Mouse (Mus musculus): ENCODE measurements around the gene Adam12.
A peak's percentile ranks its signal among the peaks of the same experiment; 100 is the strongest.

The Adam12 gene

GRCm38 (mm10) chr7:134224741-134225612 lies 7.0 kb downstream of the Adam12 start:
- no peak for DNase-seq (ENCODE audit: low read depth)

DNA sequence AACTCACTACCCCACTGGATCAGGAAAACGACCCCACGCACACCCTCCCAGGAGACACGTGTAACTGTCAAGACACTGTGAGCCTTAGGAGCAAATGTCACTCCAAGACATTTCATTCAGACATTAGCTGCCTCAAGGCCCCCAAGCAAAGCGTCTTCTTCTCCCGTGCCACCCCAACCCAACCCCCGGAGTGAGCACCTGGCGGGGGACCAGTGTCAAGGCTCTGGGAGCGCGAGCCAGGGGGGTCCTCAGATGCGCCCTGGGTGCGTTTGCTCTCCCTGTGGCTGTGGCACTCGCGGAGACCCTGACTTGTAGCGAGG lies 7.6 kb downstream of the Adam12 start:
- DNase-seq (ENCODE audit: low read depth): no peak

DNA sequence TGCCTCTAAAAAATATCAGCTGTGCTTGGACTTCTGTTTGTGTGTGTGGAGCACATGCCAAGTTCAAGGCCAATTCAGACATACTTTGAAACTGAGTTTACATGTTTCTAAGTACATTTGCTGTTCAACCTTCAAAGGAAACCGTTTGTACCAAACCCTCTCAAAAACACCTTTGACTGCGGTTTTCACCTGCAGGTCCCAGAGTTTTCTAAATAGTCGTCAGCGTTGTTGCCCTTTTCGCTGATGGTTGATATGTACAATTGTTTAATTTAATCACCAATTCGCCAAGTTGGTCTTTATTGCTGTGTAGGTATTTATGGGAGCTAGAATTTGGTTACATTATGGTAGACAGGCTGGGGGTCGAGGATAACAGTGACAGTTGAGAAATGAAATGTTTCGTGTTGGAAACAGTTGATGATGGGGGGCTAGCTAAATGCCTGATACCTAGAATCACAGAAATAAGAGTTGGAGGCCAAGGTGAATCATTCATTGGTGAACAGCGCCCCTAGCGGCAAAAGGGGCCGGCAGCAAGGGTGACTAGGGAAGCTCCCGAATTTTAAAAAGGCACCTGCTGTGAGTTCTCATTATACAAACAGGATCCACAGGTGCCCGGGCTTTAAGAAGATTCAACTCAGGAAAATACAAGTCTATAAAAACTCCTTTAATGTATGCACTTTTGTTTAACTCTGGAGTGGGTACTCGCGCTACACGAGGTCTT lies 8.3 kb downstream of the Adam12 start:
- peak; percentile 27 for DNase-seq (ENCODE audit: low read depth)

DNA sequence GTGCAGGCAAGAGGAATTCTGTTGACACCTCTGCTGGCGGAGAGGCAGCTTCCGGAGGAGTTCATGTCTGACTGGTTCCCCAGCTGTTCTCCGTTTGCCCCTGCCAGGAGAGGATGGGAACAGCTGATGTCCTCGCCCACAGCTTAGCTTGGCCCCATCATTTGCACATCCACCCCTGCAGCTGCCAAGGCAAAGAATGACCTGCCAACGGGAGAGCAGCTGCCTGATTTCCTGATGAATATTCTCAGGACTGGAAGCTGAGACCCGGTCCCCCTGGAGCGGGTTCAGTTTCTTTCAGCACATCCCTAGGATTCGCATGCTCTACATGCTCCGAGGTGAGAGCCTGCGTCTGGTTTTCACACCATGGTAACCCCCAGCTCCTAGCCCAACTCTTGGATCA lies 24.0 kb downstream of the Adam12 start:
- DNase-seq (ENCODE audit: low read depth): no peak

GRCm38 (mm10) chr7:134193089-134193488 lies 38.9 kb downstream of the Adam12 start:
- no peak for DNase-seq (ENCODE audit: low read depth)

- DNase-seq (ENCODE audit: low read depth): no peak
Measured at GRCm38 (mm10) chr7:134190101-134190500, 41.8 kb downstream of the Adam12 start.

DNA sequence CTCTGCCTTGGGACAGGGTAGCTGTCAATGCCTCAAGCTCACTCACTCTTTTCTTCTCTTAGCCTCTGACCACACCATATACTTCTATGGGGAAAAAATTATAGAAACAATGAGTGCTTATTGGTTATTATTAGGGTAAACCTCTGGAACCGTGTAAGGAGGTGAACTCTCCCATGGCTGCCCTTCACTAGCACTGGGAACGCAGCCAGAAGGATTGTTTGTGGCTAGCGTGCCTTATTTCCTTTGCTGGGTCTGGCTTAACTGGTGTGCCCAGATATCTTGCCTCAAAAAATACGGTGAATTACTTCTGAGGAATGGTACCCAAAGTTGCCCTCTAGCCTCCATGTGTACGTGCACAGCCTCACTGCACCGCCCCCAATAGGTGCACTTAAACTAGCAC lies 43.4 kb downstream of the Adam12 start:
- DNase-seq (ENCODE audit: low read depth): no peak

DNA sequence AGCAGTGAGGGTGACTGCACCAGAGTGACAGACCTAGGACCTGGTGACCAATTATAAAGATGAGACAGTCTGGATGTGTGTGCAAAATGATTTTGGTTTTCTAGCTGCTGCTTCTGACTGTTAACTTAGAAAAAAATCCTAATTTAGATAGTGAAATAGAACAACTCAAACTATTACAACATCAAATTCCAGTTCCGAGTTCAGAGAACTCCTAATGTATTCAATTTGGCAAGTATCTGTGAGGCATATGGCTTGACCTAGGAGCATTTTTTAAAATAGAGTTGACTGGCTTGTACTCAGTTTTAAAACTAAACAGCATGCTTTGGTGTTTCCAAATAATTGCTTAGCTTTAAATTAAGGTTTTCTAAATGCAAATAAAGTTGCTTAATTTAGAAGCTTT lies 44.0 kb downstream of the Adam12 start:
- no peak for DNase-seq (ENCODE audit: low read depth)

DNA sequence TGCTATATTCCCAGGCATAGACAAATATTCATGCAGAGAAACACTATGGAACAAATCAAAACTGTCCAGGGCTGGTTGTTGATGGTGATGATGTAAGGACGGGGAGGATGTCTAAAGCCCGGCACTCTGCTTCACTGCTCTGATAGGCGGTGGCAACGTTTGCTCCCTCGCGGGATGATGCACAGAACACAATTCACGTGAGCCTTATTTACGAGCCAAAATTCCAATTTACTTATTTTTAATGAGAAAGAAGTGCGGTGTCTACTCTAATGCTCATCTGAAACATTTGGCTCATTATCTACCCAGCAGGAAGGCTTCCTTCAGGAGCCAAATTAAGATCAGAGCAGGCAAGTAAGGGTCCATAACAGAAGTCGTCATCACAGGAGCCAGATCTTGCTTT lies 45.4 kb downstream of the Adam12 start:
- no peak for DNase-seq (ENCODE audit: low read depth)

DNA sequence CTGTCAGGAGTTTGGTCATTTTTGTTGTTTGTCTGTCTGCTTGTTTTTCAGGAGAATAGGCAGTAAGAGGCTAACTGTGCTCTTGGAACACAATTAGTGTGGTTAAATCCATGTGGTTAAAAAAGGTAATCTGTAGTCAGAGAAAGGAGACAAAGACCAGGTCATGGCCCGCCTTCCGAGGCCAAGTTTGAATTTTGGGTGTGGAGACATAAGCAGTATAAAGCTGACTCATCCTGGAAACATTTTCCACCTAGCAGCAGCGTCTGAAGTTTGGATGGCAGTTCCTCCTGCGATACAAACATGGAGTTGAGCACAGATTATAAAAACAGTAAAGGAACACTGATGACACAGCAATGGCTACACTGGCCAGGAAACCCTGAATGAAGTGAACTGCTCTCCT lies 46.2 kb downstream of the Adam12 start:
- no peak for DNase-seq (ENCODE audit: low read depth)

DNA sequence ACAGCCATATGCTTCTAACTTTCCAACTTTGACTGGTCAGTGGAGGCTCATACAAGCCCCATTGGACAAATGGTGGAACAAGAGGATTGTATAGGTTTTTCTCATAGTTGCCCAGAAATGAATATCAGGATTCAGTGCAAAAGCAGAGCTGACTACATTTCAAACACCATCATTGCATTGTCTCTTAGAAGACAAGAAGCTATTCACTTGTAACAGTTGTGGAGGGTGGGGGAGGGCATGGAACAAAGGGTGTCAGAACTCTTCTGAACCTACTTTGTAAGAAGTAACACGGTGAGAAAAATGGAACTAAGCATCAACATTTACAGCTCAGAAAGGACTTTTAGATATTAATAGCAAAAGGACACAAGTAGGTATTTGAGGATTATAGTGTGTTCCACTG lies 50.2 kb downstream of the Adam12 start:
- DNase-seq (ENCODE audit: low read depth): no peak

DNA sequence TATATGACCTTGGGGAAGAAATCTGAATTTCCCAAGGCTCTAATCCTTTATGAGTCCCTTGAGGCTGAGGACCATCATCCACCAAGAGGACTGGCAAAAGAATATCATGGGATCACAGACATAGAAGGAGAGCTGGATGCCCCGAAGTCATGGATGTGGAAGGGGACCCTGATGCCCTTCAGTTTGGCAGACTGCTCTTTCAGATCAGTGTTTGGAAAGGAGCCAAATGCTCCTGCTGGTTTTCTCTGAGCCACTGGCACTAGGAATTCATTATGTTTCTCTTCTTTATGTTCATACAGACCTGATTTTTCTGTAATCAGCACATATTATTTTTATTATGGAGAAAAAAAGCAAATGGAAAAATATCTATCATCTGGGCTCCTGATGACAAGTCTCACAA lies 50.9 kb downstream of the Adam12 start:
- no peak for DNase-seq (ENCODE audit: low read depth)

GRCm38 (mm10) chr7:134177051-134177450 lies 54.9 kb downstream of the Adam12 start:
- DNase-seq (ENCODE audit: low read depth): no peak

DNA sequence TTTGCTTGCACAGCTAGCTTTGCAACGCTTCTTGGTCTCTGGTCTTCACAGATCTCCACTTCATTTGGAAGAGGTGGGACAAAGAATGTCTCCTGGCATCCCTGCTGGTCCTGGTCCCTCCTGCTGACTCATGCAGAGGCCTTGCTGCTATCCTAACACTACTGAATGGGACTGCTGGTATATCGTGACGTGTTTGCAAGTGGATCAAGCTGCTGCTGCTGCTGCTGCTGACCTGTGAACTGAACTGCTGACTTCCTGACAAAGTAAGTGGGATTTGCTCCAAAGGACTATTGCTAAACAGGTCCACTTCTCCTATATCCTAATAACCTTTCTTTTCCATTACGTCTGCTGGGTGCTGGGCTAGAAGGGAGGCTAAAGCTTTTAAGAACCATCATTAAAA lies 56.7 kb downstream of the Adam12 start:
- DNase-seq (ENCODE audit: low read depth): no peak

- DNase-seq (ENCODE audit: low read depth): no peak
Measured at GRCm38 (mm10) chr7:134173442-134174090, 58.4 kb downstream of the Adam12 start.

DNA sequence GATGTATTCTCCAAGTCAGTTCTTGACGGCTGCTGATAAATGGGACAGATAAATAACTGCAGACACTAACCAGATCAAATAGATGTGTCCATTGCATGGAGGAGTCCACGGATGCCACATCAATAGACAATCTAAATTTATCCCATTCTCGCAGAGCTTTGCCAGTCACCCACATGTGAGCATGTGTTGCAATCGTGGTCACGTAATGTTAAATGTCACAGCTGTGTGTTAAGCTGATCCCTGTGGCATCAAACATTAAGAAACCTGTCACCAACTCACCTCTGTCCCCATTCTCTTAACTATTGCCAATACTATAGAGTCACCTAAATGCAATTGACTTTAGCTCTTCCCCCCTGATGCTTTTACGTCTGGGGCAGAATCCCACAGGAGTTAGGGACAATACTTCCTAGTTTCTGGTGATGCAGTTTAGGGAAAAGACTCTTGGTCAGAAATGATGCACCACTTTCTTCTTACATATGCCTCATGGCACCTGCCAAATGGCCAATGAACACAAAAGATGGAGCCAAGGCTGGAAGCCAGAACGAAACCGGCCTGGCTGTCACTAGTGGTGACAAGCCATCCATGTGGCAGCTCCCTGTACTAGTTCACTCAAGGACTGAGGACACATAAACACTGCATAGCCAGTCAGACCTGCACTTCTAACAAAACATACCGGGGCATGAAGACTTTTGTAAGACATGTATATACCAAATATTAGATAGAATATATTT lies 61.6 kb downstream of the Adam12 start:
- DNase-seq (ENCODE audit: low read depth): no peak

GRCm38 (mm10) chr7:134169780-134170179 lies 62.2 kb downstream of the Adam12 start:
- DNase-seq (ENCODE audit: low read depth): no peak

- DNase-seq (ENCODE audit: low read depth): no peak
Measured at GRCm38 (mm10) chr7:134167586-134167985, 64.4 kb downstream of the Adam12 start.

GRCm38 (mm10) chr7:134163751-134164150 lies 68.2 kb downstream of the Adam12 start:
- DNase-seq (ENCODE audit: low read depth): no peak

DNA sequence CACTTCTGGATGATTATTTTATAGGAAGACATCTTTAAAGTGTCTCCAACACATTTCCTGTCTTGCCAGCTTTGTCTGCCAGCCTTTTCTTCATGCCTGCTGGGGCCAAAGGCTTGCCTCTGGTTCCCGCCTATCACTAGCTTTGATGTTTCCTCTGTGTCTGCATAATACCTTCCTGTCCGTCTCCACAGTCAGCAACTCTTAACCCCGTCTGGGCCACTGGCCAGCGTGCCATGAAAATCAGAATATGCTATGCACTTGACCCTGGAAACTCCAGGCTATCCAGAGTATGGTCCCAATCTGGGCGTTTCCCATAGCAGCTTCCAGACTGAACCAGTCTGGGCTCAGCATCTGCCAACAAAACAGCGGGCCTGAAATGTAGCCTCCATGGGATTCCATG lies 69.1 kb downstream of the Adam12 start:
- no peak for DNase-seq (ENCODE audit: low read depth)

DNA sequence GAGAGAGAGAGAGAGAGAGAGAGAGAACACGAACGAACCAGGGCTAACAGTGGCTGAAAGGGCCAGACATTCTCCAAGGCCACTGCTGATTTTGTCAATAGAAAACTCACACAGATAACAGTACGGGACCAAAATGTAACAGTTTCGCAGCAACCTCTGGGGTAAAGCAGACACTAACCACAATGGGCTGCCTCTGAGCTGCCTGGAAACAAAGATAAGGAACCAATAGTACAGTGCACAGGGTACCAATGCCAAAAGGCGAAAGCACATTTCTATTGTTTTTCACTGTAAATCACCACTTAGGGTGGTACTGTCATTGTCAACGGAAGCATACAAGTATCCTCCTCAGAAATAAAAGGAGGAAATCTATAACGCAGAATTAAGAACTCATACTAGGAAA lies 72.3 kb downstream of the Adam12 start:
- no peak for DNase-seq (ENCODE audit: low read depth)

GRCm38 (mm10) chr7:134151330-134151729 lies 80.6 kb downstream of the Adam12 start:
- DNase-seq (ENCODE audit: low read depth): no peak
